Mouse (Mus musculus) testis, adult 2 months (tissue): Measurements from ENCODE around the gene Phf21a.

ENCODE experiments used
- CTCF ChIP-seq: fragments of 200-500 bp; IDR thresholded peaks from 2 replicates; pipeline ENCODE4 v1.5.1; 2012; ENCODE audit warnings: low read depth, mild to moderate bottlenecking, inconsistent platforms, low read length, moderate library complexity; ENCODE audit not compliant: control insufficient read depth, insufficient read depth, insufficient replicate concordance
- POLR2A ChIP-seq: fragments of 200-500 bp; IDR thresholded peaks from 2 replicates; pipeline ENCODE4 v1.6.1; 2012; ENCODE audit warnings: low read depth, mild to moderate bottlenecking, inconsistent platforms, low read length, moderate library complexity; ENCODE audit not compliant: control insufficient read depth

GRCm38 (mm10) chr2:92082196-92082595, 10.7 kb upstream of the Phf21a start:
- TF ChIP-seq CTCF (no peak), POLR2A (no peak)
